Mouse (Mus musculus): ENCODE results near the gene Ccdc57. TPM values are rescaled to one million over a fixed set of nuclear protein-coding genes. Genes with fewer than 3 reads are reported as not detected.

The Ccdc57 gene
- polyA plus RNA-seq, 1 experiment from 2014 or later = 5.6 TPM

DNA sequence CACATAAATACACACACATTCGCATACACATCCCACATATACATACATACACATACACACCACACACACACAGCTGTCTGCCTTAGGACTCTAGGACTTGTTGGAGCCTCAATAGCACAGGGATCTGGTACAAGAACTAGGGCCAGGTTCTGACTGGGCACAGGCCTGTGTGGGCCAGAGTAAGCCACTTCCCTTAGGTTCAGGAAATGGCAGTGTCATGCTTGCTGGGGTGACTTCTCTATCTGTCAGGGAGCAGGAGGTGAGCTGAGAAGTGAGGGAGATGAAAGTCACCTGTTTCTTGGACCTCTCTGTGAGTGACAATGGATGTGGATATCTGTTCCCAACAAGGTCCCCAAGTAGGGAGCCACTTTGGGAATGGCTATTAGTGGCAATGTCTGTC is 5.3 kb upstream of the Ccdc57 start:
- no peaks in the 10 kb centered on the region for H3K36me3 ChIP-seq (ENCODE audit: control insufficient read depth, insufficient read depth, low read length)
- no peak overlapping the region for H3K27ac ChIP-seq (ENCODE audit: low read length)
- no peak overlapping the region for H3K9ac ChIP-seq (replicated peaks; ENCODE audit: low read depth, low read length)
- H3K4me1 ChIP-seq (ENCODE audit: control insufficient read depth, insufficient read depth, low read length) = peaks cover 3% of the 10 kb centered on the region; the same call in 1 of the 2 replicates
- no peaks in the 10 kb centered on the region for H3K27me3 ChIP-seq (ENCODE audit: control insufficient read depth, insufficient read depth, low read length)
- H3K4me3 ChIP-seq (ENCODE audit: low read depth, low read length) = no peak overlapping the region
- no peak overlapping the region for H3K4me2 ChIP-seq (replicated peaks; ENCODE audit: low read depth, low read length)
- no peaks in the 10 kb centered on the region for H3K9me3 ChIP-seq (ENCODE audit: control insufficient read depth, low read depth, low read length)
- 97% methylated on average over 1 of the region's 1 CpGs for WGBS
- no peak; the same call in 1 of the 2 replicates for ATAC-seq (ENCODE audit: insufficient number of reproducible peaks, insufficient read depth, low FRiP score, low read depth)

DNA sequence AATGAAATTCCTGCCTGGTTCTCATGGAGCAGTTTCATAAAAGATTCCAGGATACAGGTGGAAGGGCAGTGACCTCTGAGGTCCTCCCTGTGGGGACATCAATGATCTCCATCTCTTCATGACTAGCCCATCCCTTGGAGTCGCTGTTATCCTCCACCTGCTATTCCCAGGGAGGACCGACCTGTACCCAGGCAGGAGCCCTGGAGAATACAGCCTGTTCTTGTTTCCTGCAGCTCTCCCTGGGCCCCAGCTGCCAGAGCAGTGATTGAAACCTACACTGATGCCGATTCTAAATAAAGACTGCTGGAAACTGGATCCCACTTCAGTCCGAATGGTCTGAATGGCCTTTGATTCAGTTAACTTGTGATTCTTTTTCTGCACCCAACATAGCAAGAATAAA is 1.2 kb downstream of the Ccdc57 start:
- Histone ChIP-seq H3K36me3 (ENCODE audit: control insufficient read depth, insufficient read depth, low read length) (no peaks in the 10 kb centered on the region), H3K9me3 (ENCODE audit: control insufficient read depth, low read depth, low read length) (peaks cover 4% of the 10 kb centered on the region; the same call in 1 of the 2 replicates), H3K27ac (ENCODE audit: low read length) (no peak overlapping the region), H3K9ac (replicated peaks; ENCODE audit: low read depth, low read length) (no peak overlapping the region), H3K4me3 (ENCODE audit: low read depth, low read length) (no peak overlapping the region), H3K27me3 (ENCODE audit: control insufficient read depth, insufficient read depth, low read length) (no peaks in the 10 kb centered on the region), H3K4me1 (ENCODE audit: control insufficient read depth, insufficient read depth, low read length) (peaks cover 4% of the 10 kb centered on the region; the same call in 1 of the 2 replicates), H3K4me2 (replicated peaks; ENCODE audit: low read depth, low read length) (no peak overlapping the region)
- ATAC-seq (ENCODE audit: insufficient number of reproducible peaks, insufficient read depth, low FRiP score, low read depth) = no peak
- 89% methylated on average over 4 of the region's 4 CpGs for WGBS

DNA sequence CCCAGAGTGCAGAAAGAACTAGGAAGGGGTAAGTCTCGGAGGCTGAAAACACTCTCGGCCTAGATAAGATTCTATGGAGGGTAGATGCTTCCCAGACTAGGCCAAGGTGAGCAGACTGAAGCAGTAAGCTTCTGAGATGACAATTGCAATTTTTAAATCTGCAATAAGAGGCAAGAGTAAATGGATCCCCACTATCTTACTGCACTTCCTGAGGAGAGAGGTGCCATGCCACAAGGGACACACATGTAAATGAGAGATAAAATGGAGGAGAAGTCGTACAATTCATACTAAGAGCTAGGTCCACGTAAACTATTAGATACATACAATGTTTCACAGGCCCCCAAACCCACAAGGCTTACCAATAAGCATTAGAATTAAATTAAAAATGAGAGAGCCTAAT is 4.2 kb downstream of the Ccdc57 start:
- H3K9ac ChIP-seq (replicated peaks; ENCODE audit: low read depth, low read length) = no peak overlapping the region
- H3K4me1 ChIP-seq (ENCODE audit: control insufficient read depth, insufficient read depth, low read length) = peaks cover 4% of the 10 kb centered on the region; the same call in 1 of the 2 replicates
- no peak for ATAC-seq (ENCODE audit: insufficient number of reproducible peaks, insufficient read depth, low FRiP score, low read depth)
- H3K9me3 ChIP-seq (ENCODE audit: control insufficient read depth, low read depth, low read length) = peaks cover 4% of the 10 kb centered on the region; the same call in 1 of the 2 replicates
- H3K4me2 ChIP-seq (replicated peaks; ENCODE audit: low read depth, low read length) = no peak overlapping the region
- H3K4me3 ChIP-seq (ENCODE audit: low read depth, low read length) = no peak overlapping the region
- H3K27ac ChIP-seq (ENCODE audit: low read length) = no peak overlapping the region
- no peaks in the 10 kb centered on the region for H3K27me3 ChIP-seq (ENCODE audit: control insufficient read depth, insufficient read depth, low read length)
- H3K36me3 ChIP-seq (ENCODE audit: control insufficient read depth, insufficient read depth, low read length) = no peaks in the 10 kb centered on the region
- 81% methylated on average over 4 of the region's 4 CpGs for WGBS

DNA sequence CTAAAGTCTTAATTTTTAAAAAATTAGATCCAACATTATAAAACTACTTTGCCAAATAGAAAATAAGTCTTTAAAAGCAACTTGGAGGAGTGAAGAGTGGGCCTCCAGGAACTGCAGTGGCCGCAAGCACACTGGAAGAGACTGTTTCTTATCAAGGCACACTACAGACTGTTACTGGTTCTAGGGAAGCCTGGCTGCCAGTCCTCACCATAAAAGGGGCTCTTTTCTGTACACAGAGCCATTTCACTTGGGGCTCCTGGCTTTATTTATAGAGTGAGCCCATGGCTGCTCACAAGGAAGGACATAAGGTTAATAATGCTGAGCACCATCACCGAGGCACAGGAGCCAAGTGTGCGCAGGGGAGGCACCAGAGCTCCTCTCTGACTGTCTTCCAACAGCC is 10.1 kb downstream of the Ccdc57 start:
- no peak overlapping the region for H3K4me3 ChIP-seq (ENCODE audit: low read depth, low read length)
- H3K36me3 ChIP-seq (ENCODE audit: control insufficient read depth, insufficient read depth, low read length) = peaks cover 18% of the 10 kb centered on the region; the same call in 1 of the 2 replicates
- H3K4me2 ChIP-seq (replicated peaks; ENCODE audit: low read depth, low read length) = no peak overlapping the region
- ATAC-seq (ENCODE audit: insufficient number of reproducible peaks, insufficient read depth, low FRiP score, low read depth) = no peak
- H3K27ac ChIP-seq (ENCODE audit: low read length) = no peak overlapping the region
- H3K27me3 ChIP-seq (ENCODE audit: control insufficient read depth, insufficient read depth, low read length) = no peaks in the 10 kb centered on the region
- H3K9ac ChIP-seq (replicated peaks; ENCODE audit: low read depth, low read length) = no peak overlapping the region
- H3K9me3 ChIP-seq (ENCODE audit: control insufficient read depth, low read depth, low read length) = no peaks in the 10 kb centered on the region
- 86% methylated on average over 3 of the region's 3 CpGs for WGBS
- H3K4me1 ChIP-seq (ENCODE audit: control insufficient read depth, insufficient read depth, low read length) = no peaks in the 10 kb centered on the region

DNA sequence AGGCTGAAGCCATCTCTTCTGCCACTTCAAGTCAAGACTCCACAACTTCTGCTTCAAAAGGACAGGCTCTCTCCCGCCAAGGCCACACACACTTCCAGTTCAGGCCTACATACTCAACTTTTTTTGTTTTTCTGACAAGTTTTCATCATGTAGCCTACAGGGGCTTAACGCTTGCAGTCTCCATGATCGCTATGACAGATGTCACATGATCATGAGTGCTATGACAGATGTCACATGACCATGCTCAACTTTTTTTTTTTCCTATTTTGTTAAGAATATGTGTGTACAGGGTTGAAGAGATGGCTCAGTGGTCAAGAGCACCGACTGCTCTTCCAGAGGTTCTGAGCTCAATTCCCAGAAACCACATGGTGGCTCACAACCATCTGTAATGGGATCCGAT is 14.9 kb downstream of the Ccdc57 start:
- H3K9ac ChIP-seq (replicated peaks; ENCODE audit: low read depth, low read length) = no peak overlapping the region
- no peaks in the 10 kb centered on the region for H3K9me3 ChIP-seq (ENCODE audit: control insufficient read depth, low read depth, low read length)
- no peak overlapping the region for H3K4me3 ChIP-seq (ENCODE audit: low read depth, low read length)
- peaks cover 20% of the 10 kb centered on the region; the same call in 1 of the 2 replicates for H3K36me3 ChIP-seq (ENCODE audit: control insufficient read depth, insufficient read depth, low read length)
- H3K27ac ChIP-seq (ENCODE audit: low read length) = no peak overlapping the region
- no peaks in the 10 kb centered on the region for H3K4me1 ChIP-seq (ENCODE audit: control insufficient read depth, insufficient read depth, low read length)
- H3K4me2 ChIP-seq (replicated peaks; ENCODE audit: low read depth, low read length) = no peak overlapping the region
- no peak for ATAC-seq (ENCODE audit: insufficient number of reproducible peaks, insufficient read depth, low FRiP score, low read depth)
- H3K27me3 ChIP-seq (ENCODE audit: control insufficient read depth, insufficient read depth, low read length) = no peaks in the 10 kb centered on the region
- 98% methylated on average over 5 of the region's 5 CpGs for WGBS

DNA sequence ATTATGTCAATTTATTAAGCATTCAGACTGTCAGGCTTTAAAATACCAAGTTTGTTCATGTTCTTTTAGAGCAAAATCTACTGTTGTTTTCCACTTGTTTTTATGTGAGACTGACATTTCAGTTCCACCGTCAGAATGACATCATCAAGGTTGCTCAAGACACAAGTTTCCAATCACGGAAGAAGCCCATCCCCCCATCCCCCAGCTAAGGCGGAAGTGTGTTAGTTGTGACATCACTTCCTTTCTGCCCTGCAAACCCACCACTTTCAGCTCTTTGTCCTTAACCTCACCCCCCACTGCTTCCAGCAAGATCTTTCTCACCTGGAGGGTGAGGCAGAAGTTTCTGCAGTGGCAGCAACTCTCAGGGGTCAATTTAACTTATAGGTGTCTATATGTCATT is 16.2 kb downstream of the Ccdc57 start:
- WGBS = 74% methylated on average over 3 of the region's 3 CpGs
- Histone ChIP-seq H3K9ac (replicated peaks; ENCODE audit: low read depth, low read length) (no peak overlapping the region), H3K4me2 (replicated peaks; ENCODE audit: low read depth, low read length) (no peak overlapping the region), H3K36me3 (ENCODE audit: control insufficient read depth, insufficient read depth, low read length) (peaks cover 16% of the 10 kb centered on the region; the same call in 1 of the 2 replicates), H3K9me3 (ENCODE audit: control insufficient read depth, low read depth, low read length) (no peaks in the 10 kb centered on the region), H3K27ac (ENCODE audit: low read length) (no peak overlapping the region), H3K27me3 (ENCODE audit: control insufficient read depth, insufficient read depth, low read length) (no peaks in the 10 kb centered on the region), H3K4me3 (ENCODE audit: low read depth, low read length) (no peak overlapping the region), H3K4me1 (ENCODE audit: control insufficient read depth, insufficient read depth, low read length) (no peaks in the 10 kb centered on the region)
- no peak for ATAC-seq (ENCODE audit: insufficient number of reproducible peaks, insufficient read depth, low FRiP score, low read depth)

DNA sequence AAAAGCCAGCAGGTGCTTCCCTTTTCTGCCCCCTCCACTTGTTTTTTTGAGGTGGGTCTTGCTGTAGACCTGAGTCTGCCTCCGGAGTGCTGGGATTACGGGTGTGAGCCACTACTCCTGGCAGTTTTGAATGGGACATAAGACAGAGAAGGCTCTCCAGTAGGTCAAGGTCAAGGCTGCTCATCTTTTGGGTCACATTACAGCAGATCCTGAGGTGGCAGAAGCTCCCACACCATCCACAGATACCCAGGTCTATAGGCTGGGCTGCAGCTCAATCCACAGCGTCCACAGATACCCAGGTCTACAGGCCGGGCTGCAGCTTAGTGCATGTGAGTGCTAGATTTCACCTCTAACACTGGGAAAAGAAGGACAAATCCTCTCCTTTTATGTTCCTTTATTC is 18.9 kb downstream of the Ccdc57 start:
- H3K4me2 ChIP-seq (replicated peaks; ENCODE audit: low read depth, low read length) = no peak overlapping the region
- no peak overlapping the region for H3K9ac ChIP-seq (replicated peaks; ENCODE audit: low read depth, low read length)
- no peaks in the 10 kb centered on the region for H3K27me3 ChIP-seq (ENCODE audit: control insufficient read depth, insufficient read depth, low read length)
- no peak for ATAC-seq (ENCODE audit: insufficient number of reproducible peaks, insufficient read depth, low FRiP score, low read depth)
- no peak overlapping the region for H3K27ac ChIP-seq (ENCODE audit: low read length)
- WGBS = 90% methylated on average over 4 of the region's 4 CpGs
- H3K9me3 ChIP-seq (ENCODE audit: control insufficient read depth, low read depth, low read length) = no peaks in the 10 kb centered on the region
- peaks cover 8% of the 10 kb centered on the region; the same call in 1 of the 2 replicates for H3K36me3 ChIP-seq (ENCODE audit: control insufficient read depth, insufficient read depth, low read length)
- H3K4me3 ChIP-seq (ENCODE audit: low read depth, low read length) = no peak overlapping the region
- no peaks in the 10 kb centered on the region for H3K4me1 ChIP-seq (ENCODE audit: control insufficient read depth, insufficient read depth, low read length)

DNA sequence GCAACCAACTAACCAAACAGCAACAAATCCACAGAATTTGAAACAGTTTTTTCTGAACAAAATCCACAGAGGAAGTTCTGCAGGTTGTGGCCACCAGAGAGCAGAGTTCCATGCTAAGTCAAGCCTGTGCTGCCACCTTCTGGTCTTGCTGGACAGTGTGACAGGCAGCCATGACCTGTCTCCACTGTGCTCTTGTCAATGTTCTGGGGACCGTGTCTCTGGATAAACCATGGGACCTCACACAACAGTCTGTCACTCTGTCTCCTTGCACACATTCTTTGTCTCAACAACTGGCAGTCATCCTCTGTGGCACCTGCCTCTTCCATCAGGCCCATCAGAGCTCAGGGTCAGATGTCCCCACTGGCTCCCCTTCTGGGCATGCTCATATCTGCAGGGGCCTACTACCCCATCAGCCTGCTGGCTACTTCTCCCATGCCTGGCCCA is 27.2 kb downstream of the Ccdc57 start:
- 37% methylated on average over 1 of the region's 1 CpGs for WGBS
- peak; percentile 76; the same call in 1 of the 2 replicates for ATAC-seq (ENCODE audit: insufficient number of reproducible peaks, insufficient read depth, low FRiP score, low read depth)

DNA sequence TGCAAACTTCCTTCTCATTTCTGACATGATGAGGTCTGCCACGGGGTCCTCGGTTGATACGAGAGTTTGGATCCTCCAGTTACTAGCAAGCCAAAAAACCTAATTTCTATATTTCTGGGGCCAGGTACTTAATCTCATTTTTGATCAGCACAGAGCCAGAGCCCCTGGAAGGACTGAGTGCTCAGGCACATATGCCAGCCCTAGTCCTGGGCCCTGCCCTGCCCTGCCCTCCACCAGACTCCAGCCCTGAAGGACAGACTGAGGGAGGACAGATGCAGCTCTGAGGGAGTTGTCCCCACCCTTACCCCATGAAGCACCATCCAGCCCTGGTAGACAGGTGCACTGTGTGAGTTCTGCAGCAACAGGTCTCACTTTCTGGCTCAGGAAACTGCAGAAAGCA is 28.1 kb downstream of the Ccdc57 start:
- no peaks in the 10 kb centered on the region for H3K4me1 ChIP-seq (ENCODE audit: control insufficient read depth, insufficient read depth, low read length)
- no peak overlapping the region for H3K27ac ChIP-seq (ENCODE audit: low read length)
- H3K27me3 ChIP-seq (ENCODE audit: control insufficient read depth, insufficient read depth, low read length) = no peaks in the 10 kb centered on the region
- no peaks in the 10 kb centered on the region for H3K9me3 ChIP-seq (ENCODE audit: control insufficient read depth, low read depth, low read length)
- ATAC-seq (ENCODE audit: insufficient number of reproducible peaks, insufficient read depth, low FRiP score, low read depth) = no peak
- H3K4me2 ChIP-seq (replicated peaks; ENCODE audit: low read depth, low read length) = no peak overlapping the region
- no peak overlapping the region for H3K9ac ChIP-seq (replicated peaks; ENCODE audit: low read depth, low read length)
- WGBS = 89% methylated on average over 3 of the region's 3 CpGs
- H3K36me3 ChIP-seq (ENCODE audit: control insufficient read depth, insufficient read depth, low read length) = no peaks in the 10 kb centered on the region
- no peak overlapping the region for H3K4me3 ChIP-seq (ENCODE audit: low read depth, low read length)

More for the DNA sequence above, 27.2 kb downstream of the Ccdc57 start:
- H3K9me3 ChIP-seq (ENCODE audit: control insufficient read depth, low read depth, low read length) = no peaks in the 10 kb centered on the region
- no peak overlapping the region for H3K4me2 ChIP-seq (replicated peaks; ENCODE audit: low read depth, low read length)
- no peaks in the 10 kb centered on the region for H3K27me3 ChIP-seq (ENCODE audit: control insufficient read depth, insufficient read depth, low read length)
- H3K36me3 ChIP-seq (ENCODE audit: control insufficient read depth, insufficient read depth, low read length) = no peaks in the 10 kb centered on the region
- no peak overlapping the region for H3K4me3 ChIP-seq (ENCODE audit: low read depth, low read length)
- no peaks in the 10 kb centered on the region for H3K4me1 ChIP-seq (ENCODE audit: control insufficient read depth, insufficient read depth, low read length)
- H3K9ac ChIP-seq (replicated peaks; ENCODE audit: low read depth, low read length) = no peak overlapping the region
- no peak overlapping the region for H3K27ac ChIP-seq (ENCODE audit: low read length)
